Mouse (Mus musculus): Measurements from ENCODE around the gene Alox5ap. TPM values are rescaled to one million over a fixed set of nuclear protein-coding genes. Genes with fewer than 3 reads are reported as not detected.

Alox5ap gene
- polyA plus RNA-seq, 1 experiment from 2014 or later, result 4.9 TPM

GRCm38 (mm10) chr5:149277529-149277928 lies 13.0 kb downstream of the Alox5ap start:
- H3K4me2 ChIP-seq (replicated peaks; ENCODE audit: low read depth), result no peak overlapping the region
- no peak for ATAC-seq
- no peak for TF ChIP-seq CTCF (IDR thresholded peaks at IDR 0.05; ENCODE audit: low read depth)
- no peak overlapping the region for H3K9ac ChIP-seq (ENCODE audit: low read depth, low read length)
- no peak overlapping the region for H3K4me3 ChIP-seq (ENCODE audit: low read depth, low read length)
- H3K27me3 ChIP-seq (replicated peaks; ENCODE audit: control insufficient read depth, insufficient read depth, low read length), result no peaks in the 10 kb centered on the region
- no peak overlapping the region for H3K27ac ChIP-seq (ENCODE audit: low read depth, low read length)
- no peaks in the 10 kb centered on the region for H3K4me1 ChIP-seq (replicated peaks; ENCODE audit: control insufficient read depth, insufficient read depth, low read length)
- no peaks in the 10 kb centered on the region for H3K36me3 ChIP-seq (ENCODE audit: control insufficient read depth, insufficient read depth)
- 51% methylated on average over 5 of the region's 5 CpGs for WGBS
- H3K9me3 ChIP-seq (ENCODE audit: control insufficient read depth), result no peaks in the 10 kb centered on the region; the same call in 1 of the 2 replicates

DNA sequence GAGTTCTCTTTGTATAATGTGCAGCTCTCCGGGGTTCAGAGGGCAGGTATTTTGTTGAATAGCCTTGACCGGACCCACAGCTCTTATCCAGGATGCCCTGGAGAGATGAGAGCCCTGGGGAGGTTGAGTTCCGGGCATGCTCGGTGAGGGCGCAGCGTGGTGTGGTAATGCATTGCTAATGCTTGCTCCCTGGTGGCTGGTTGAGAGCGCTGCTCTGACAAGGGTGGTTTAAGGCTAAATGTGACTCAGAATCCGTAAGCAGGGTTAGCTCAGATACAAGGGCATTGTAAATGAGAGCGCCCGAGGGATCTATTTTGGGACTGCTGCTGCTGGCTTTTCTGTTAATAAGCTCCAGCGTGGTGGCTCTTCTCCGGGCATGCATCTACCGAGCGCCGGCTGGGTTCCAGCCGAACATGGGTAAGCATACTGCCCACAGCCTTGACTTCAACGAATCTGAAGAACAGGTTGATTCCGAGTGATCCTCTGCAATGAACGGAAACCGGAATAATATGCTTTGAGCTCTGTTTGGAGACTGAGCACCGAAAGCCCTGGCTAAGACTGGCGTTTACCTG lies 14.8 kb downstream of the Alox5ap start:
- Histone ChIP-seq H3K36me3 (ENCODE audit: control insufficient read depth, insufficient read depth) (no peaks in the 10 kb centered on the region), H3K27ac (ENCODE audit: low read depth, low read length) (no peak overlapping the region), H3K27me3 (replicated peaks; ENCODE audit: control insufficient read depth, insufficient read depth, low read length) (no peaks in the 10 kb centered on the region), H3K4me1 (replicated peaks; ENCODE audit: control insufficient read depth, insufficient read depth, low read length) (no peaks in the 10 kb centered on the region), H3K9me3 (ENCODE audit: control insufficient read depth) (no peaks in the 10 kb centered on the region; the same call in 1 of the 2 replicates), H3K9ac (ENCODE audit: low read depth, low read length) (no peak overlapping the region), H3K4me3 (ENCODE audit: low read depth, low read length) (no peak overlapping the region), H3K4me2 (replicated peaks; ENCODE audit: low read depth) (no peak overlapping the region)
- no peak for ATAC-seq
- peak; percentile 54 for TF ChIP-seq CTCF (IDR thresholded peaks at IDR 0.05; ENCODE audit: low read depth)
- WGBS, result 40% methylated on average over 22 of the region's 22 CpGs

- Histone ChIP-seq H3K27ac (ENCODE audit: low read depth, low read length) (no peak overlapping the region), H3K36me3 (ENCODE audit: control insufficient read depth, insufficient read depth) (no peaks in the 10 kb centered on the region), H3K27me3 (replicated peaks; ENCODE audit: control insufficient read depth, insufficient read depth, low read length) (no peaks in the 10 kb centered on the region), H3K9me3 (ENCODE audit: control insufficient read depth) (no peaks in the 10 kb centered on the region), H3K4me2 (replicated peaks; ENCODE audit: low read depth) (no peak overlapping the region), H3K9ac (ENCODE audit: low read depth, low read length) (no peak overlapping the region), H3K4me3 (ENCODE audit: low read depth, low read length) (no peak overlapping the region), H3K4me1 (replicated peaks; ENCODE audit: control insufficient read depth, insufficient read depth, low read length) (no peaks in the 10 kb centered on the region)
- 90% methylated on average over 2 of the region's 2 CpGs for WGBS
- TF ChIP-seq CTCF (IDR thresholded peaks at IDR 0.05; ENCODE audit: low read depth), result peak; percentile 60
- no peak for ATAC-seq
Observed at GRCm38 (mm10) chr5:149283009-149283408, 18.4 kb downstream of the Alox5ap start.

DNA sequence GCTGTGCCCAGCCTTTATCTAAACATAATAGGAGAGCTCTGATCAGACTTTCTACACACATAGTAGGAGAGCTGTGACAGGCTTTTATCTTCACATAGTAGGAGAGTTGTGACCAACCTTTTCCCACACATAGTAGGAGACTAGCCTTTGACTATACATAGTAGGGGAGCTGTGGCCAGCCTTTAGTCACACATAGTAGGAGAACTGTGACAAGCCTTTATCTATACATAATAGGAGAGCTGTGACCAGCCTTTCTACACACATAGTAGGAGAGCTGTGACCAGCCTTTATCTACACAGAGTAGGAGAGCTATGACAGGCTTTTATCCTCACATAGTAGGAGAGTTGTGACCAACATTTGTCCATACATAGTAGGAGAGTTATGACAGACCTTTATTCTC lies 19.3 kb downstream of the Alox5ap start:
- Histone ChIP-seq H3K4me1 (replicated peaks; ENCODE audit: control insufficient read depth, insufficient read depth, low read length) (no peaks in the 10 kb centered on the region), H3K4me2 (replicated peaks; ENCODE audit: low read depth) (no peak overlapping the region), H3K9me3 (ENCODE audit: control insufficient read depth) (no peaks in the 10 kb centered on the region), H3K27ac (ENCODE audit: low read depth, low read length) (no peak overlapping the region; the same call in 1 of the 2 replicates), H3K27me3 (replicated peaks; ENCODE audit: control insufficient read depth, insufficient read depth, low read length) (no peaks in the 10 kb centered on the region), H3K36me3 (ENCODE audit: control insufficient read depth, insufficient read depth) (no peaks in the 10 kb centered on the region), H3K9ac (ENCODE audit: low read depth, low read length) (no peak overlapping the region), H3K4me3 (ENCODE audit: low read depth, low read length) (no peak overlapping the region)
- no peak for ATAC-seq
- no peak for TF ChIP-seq CTCF (IDR thresholded peaks at IDR 0.05; ENCODE audit: low read depth)

- WGBS, result 57% methylated on average over 7 of the region's 7 CpGs
- H3K27ac ChIP-seq (ENCODE audit: low read depth, low read length), result no peak overlapping the region
- no peak overlapping the region for H3K9ac ChIP-seq (ENCODE audit: low read depth, low read length)
- no peak for ATAC-seq
- H3K4me2 ChIP-seq (replicated peaks; ENCODE audit: low read depth), result no peak overlapping the region
- H3K27me3 ChIP-seq (replicated peaks; ENCODE audit: control insufficient read depth, insufficient read depth, low read length), result no peaks in the 10 kb centered on the region
- TF ChIP-seq CTCF (IDR thresholded peaks at IDR 0.05; ENCODE audit: low read depth), result peak; percentile 34
- H3K9me3 ChIP-seq (ENCODE audit: control insufficient read depth), result no peaks in the 10 kb centered on the region
- H3K4me3 ChIP-seq (ENCODE audit: low read depth, low read length), result no peak overlapping the region
- H3K36me3 ChIP-seq (ENCODE audit: control insufficient read depth, insufficient read depth), result no peaks in the 10 kb centered on the region
- no peaks in the 10 kb centered on the region for H3K4me1 ChIP-seq (replicated peaks; ENCODE audit: control insufficient read depth, insufficient read depth, low read length)
Observed at GRCm38 (mm10) chr5:149286021-149286420, 21.5 kb downstream of the Alox5ap start.

DNA sequence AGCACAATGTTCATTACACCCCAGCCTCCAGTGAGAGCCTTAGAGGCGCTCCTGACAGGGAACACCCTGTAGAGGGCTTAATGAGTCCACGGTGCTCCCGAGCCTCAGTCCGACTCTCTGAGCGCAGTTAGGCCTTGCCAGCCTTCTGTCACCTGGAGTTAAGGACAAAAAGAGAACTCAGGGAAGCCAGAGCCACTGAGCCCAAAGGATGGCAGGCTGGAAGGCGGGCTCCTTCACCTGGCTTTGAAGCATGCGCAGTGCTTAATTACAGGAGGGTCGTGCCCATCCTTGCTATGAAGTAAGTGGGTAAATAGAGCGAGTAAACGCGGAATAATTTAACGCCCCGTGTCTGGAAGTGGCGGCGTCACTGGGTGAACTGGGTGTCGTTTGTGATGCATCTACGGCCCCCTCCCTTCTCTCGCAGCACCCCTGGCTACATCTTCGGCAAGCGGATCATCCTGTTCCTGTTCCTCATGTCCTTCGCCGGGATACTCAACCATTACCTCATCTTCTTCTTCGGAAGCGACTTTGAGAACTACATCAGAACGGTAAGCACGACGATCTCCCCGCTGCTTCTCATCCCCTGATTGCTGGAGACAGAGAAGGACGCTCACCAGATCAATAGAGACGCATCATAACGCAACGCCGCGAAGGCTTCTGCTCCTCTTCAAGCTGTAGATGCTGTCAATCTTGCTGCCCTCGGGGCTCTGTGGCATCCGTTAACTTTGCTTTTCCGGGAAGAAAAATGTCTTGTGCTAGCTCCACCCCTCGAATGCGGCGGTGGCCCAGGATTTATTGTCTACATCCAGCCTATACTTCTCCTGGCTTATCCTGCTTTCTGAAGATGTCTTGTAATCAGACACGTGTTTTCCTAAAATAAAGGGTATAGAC lies 22.8 kb downstream of the Alox5ap start:
- Histone ChIP-seq H3K4me1 (replicated peaks; ENCODE audit: control insufficient read depth, insufficient read depth, low read length) (no peaks in the 10 kb centered on the region), H3K4me3 (ENCODE audit: low read depth, low read length) (peak overlapping the region; percentile 23), H3K9ac (ENCODE audit: low read depth, low read length) (no peak overlapping the region), H3K27me3 (replicated peaks; ENCODE audit: control insufficient read depth, insufficient read depth, low read length) (no peaks in the 10 kb centered on the region), H3K9me3 (ENCODE audit: control insufficient read depth) (no peaks in the 10 kb centered on the region), H3K4me2 (replicated peaks; ENCODE audit: low read depth) (peak overlapping the region; percentile 58), H3K27ac (ENCODE audit: low read depth, low read length) (no peak overlapping the region), H3K36me3 (ENCODE audit: control insufficient read depth, insufficient read depth) (no peaks in the 10 kb centered on the region)
- peak; percentile 46 for TF ChIP-seq CTCF (IDR thresholded peaks at IDR 0.05; ENCODE audit: low read depth)
- no peak for ATAC-seq
- 18% methylated on average over 41 of the region's 41 CpGs for WGBS

Data from intestine, postnatal 0 days (tissue).